Mouse (Mus musculus) layer of hippocampus, adult 9-11 months (tissue): ENCODE results near the gene Prelp.
"Not testable (repeated sequence)": the region's sequence is repeated elsewhere in the genome, so short reads cannot be mapped to it uniquely, and the experiment has no call there.

Experiments
- DNase-seq: peaks from one replicate; pipeline ENCODE4 v3.0.0; 2022

Prelp gene

DNA sequence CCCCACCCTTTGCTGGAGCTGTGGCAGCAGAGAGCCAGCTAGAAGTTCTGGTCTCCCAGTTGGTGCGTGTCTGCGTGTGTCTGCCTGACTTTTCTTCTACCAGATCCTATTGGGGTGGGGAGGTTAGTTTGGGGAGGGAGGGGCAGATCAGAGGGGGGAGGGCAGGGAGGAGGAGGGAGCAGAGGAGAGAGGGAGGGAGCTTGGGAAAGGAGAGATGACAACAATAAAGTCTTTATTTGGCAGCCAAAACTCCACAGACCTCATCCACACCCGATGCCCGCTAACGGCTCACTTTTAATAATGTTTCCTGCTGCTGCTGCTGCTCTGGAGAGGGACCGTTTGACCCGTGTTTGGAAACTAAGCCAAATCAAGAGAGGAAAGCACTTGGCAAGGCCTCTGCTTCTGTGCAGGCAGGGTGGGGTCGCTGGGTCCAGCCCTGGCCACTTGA, at the start of gene Prelp:
Gene Prelp (minus strand): TSS at position 111 of the 448 bp plus-strand sequence.
- no peak for DNase-seq

GRCm38 (mm10) chr1:133969427-133969826, 48.2 kb upstream of the Prelp start:
- DNase-seq: no peak

DNA sequence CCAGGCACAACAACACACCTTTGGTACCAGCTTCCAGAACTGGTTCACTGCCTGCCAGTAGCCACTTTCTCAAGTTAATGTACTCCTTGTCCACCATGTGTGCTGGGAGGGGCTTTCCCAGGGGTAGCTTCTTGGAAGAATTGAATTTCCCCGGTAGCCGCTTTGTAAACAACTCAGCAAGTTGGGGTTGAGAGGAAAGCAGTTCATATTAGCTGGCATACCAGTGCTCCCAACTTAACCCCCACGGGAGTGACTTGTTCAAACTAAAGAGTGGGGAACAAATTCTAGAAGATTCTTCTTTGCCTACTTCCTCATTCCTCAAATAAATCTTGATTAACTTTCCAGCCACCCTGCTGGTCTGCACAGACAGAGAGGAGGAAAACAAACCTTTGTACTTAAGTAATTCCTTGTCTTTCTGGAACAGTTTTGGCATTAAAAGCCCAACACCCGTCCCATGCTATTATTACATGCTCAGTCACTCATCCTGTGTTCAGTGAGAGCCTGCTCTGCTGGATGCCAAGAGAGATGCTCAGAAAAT, 47.6 kb upstream of the Prelp start:
- no peak for DNase-seq

DNA sequence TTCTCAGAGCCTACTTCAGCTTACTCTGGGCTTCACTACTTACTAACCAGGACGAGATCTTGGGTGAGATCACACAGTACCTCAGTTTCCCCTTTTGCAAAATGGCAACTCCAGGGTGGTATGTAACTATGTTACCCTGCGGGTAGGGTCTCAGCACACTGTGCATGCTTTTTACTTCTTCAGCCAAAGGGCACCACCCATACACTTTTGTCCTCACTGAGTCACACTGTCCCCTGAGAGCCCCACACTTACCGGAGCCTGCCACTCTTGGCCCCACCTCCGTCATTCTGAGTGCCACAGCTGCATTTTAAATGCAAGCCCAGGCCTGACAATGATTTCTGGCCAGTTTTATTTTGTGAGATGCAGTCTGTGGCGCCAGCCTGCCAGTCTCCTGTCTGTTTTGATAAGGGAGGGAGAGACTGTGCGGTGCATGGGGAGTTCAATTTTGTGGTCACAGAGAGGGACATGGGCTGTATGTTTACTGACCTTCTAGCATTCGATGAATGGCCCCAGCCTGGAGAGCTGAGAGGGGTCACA, 46.3 kb upstream of the Prelp start:
- no peak for DNase-seq

DNA sequence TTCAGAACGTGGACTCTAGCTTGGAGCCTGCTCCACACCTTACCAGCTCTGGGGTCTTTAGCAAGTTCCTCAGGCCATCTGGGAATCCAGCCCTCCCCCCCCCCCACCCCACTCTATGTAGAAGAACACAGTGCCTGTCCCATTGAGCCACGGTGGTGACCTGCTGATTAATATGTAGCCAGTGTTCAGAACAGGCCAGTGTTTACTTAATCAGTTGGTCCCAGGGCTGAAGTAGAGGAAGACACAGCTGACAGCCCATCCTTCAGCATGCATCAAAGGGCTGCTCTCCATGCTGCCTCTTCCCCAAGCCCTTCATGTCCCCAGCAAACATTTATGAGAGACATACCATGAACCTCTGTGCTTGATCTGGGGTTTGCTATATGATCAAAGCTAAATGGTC, 44.8 kb upstream of the Prelp start:
- DNase-seq: no peak

GRCm38 (mm10) chr1:133965298-133965697, 44.1 kb upstream of the Prelp start:
- no peak for DNase-seq

- no peak for DNase-seq
Observed at GRCm38 (mm10) chr1:133964742-133965141, 43.5 kb upstream of the Prelp start.

- DNase-seq: not testable (repeated sequence)
Observed at GRCm38 (mm10) chr1:133963578-133963977, 42.4 kb upstream of the Prelp start.

DNA sequence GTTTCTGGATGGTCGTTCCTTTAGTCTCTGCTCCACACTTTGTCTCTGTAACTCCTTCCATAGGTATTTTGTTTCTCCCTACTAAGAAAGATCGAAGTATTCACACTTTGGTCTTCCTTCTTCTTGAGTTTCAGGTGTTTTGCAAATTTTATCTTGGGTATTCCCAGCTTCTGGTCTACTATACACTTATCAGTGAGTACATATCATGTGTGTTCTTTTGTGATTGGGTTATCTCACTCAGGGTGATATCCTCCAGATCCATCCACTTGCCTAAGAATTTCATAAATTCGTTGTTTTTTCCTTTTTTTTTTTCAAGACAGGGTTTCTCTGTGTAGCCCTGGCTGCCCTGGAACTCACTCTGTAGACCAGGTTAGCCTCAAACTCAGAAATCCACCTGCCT, 41.9 kb upstream of the Prelp start:
- DNase-seq: not testable (repeated sequence)

DNA sequence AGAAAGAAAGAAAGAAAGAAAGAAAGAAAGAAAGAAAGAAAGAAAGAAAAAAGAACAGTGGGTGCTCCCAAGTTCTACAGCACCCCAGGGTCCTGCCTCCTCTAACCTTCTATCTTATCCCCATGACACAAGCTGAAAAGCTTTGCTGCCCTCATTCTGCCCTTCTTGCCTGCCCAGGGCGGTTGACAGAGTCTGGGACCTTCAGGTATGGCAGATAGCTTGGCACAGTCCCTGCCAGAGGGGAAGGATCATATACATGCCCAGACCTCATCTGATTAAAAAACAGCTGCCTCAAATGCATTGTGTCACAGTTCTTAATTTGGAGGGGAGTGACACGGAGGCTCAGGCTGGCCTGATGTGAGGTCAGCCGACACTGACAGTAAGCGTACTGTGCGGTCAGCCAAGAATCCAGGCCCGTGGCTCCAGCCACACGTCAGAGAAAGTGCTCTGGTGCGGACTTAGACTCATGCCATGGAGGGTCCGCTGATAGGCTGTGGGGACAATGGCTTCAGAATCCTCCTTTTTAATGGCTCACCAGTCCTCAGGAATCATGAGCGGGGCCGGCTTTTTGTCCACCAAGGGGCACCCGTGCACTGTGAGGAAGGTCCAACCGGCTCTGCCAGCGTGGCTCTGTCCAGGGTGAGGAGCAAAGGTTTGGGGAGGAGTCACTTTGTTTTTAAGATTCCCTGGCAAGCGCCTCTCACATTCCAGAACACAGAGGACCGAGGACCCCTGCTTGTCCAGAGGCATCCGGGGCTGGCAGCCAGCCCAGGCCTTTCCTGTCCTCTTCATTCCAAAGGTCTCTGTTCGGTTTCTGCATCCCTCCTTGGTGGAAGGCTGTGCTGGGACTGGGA, 40.3 kb upstream of the Prelp start:
- no peak for DNase-seq

- DNase-seq: no peak
Observed at GRCm38 (mm10) chr1:133959521-133959920, 38.3 kb upstream of the Prelp start.

DNA sequence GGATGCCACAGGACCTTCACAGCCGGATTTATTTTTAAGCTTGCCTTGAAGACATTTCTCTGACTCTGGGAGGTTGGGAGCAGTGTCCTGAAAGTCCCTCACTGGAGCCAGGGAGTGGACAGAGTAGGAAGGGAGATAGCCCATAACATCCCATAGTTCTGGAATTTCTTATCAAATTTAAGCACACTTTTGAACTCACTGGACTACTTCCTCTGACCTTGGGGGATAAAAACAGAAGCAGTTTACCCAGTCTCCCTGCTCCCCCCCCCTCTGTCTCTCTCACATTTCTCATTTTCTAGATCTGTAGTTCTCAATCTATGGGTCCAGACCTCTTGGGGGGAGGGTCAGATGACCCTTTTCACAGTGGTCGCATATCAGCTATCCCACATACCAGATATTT, 32.8 kb upstream of the Prelp start:
- DNase-seq: no peak

DNA sequence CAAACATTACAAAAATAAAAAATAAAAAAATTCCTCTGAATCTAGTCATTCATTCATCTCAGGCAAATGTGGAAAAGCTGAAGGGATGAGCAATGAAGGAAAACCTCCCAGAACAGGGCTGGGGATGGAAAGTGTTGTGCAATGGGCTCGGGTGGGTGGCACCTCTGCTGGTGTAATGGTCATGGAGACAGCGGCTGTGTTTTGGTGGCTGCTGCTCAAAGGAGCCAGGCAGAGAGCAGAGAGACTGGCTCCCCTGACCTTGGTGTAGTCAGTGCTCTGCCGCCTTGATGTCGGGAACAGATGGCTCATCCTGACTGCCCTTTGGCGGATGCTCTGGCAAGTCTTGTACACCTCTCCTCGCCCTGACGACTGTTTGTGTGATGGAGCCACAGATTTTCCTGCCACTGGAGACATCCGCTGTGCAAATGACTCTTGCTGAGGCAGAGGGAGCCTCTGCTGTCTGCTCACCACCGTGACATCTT, 32.1 kb upstream of the Prelp start:
- peak; percentile 14 for DNase-seq

GRCm38 (mm10) chr1:133951598-133951997, 30.4 kb upstream of the Prelp start:
- DNase-seq: no peak

- DNase-seq: no peak
Observed at GRCm38 (mm10) chr1:133950061-133950782, 29.0 kb upstream of the Prelp start.

GRCm38 (mm10) chr1:133945106-133945505, 23.9 kb upstream of the Prelp start:
- no peak for DNase-seq

DNA sequence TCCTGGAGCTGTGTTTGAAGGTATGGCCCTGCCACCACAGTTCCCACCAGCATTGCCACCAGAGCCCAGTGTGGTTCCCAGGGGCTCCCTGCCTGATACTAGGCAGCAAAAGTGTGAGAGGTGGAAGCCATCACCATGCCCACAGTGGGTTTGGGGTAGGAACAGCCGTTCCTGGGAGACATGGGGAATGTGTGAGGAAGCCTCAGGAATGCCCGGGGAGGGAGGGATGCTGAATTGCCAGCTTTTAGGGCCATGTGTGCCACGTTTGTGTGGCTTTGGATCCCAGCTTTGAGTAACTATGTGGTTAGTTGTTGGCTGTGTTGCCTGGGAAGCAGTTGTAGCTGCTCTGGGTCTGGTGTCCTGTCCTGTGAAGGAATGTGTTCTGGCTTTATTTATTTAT, 20.7 kb upstream of the Prelp start:
- no peak for DNase-seq

DNA sequence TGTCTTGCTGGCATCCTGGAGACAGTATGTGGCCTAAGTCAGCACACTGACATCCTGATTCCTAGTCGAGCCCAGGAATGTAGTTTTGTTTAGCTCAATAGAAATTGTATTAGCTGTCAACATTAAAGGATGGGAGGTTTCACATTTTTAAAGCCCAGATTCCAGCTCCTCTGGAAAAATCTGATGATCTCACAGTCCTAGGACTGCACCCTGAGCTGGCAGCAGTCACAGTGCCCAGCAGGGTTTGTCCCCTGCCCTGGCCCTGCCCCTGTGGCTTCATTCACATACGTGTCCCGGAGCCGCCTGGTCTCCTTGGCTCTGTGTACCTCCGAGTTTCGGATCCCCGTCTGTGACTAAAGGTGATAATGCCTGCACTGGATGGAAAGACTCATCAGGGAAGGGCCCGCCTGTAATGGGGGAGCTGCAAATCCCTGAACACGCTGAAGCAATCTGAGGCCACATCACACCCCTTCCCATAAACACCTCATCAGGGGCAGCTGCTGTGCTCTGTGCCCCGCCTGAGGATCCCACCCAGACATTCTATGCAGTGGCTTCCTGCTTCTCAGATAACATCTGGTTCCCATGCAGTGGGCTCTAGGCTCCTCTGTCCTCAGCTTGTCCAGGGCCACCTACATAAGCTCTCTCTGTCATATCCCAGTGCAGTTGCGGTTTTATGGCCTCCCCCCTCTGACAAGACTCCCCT, 20.1 kb upstream of the Prelp start:
- no peak for DNase-seq

DNA sequence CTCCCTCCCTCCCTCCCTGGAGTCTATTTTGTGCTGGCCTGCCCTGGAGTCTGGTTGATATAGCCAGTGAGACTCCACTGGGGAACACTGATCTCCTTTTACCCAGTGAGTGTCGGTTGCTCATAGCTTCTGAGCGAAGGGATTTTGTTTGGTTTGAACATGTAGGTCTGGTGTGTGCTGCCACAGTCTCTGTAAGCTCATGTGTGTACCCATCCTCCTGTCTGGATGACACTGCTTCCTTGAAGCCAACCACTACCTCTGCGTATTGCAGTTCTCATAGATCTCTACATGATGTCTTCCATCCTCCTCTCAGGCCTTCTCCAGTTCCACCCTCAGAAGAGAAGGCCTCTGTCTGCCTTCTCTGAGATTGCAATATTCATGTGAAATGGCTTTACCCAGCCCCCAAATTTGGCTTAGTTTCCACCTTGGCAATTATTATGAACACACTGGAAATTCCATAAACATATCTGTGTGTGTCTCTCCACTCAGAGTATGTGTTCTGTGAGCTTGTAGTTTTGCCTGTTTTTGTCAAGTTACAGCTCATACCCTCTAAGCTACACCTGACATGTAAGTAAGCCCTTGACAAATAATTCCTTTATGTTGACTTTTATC, 19.4 kb upstream of the Prelp start:
- DNase-seq: no peak

GRCm38 (mm10) chr1:133939708-133940107, 18.5 kb upstream of the Prelp start:
- no peak for DNase-seq

- no peak for DNase-seq
Observed at GRCm38 (mm10) chr1:133936169-133936568, 15.0 kb upstream of the Prelp start.

- no peak for DNase-seq
Observed at GRCm38 (mm10) chr1:133934354-133934963, 13.2 kb upstream of the Prelp start.
